Mouse (Mus musculus): ENCODE measurements around the gene Tent5c. TPM values are rescaled to one million over a fixed set of nuclear protein-coding genes. Genes with fewer than 3 reads are reported as not detected.

The Tent5c gene
- polyA plus RNA-seq (2017; shearing (Covaris generic)): 82.9 TPM

GRCm38 (mm10) chr3:100489133-100490009 lies at the start of gene Tent5c:
Tent5c (minus strand) TSS chr3:100489324.

Other genes with a start within 250 kb of the Tent5c start
- gene Man1a2, start 196.2 kb upstream of the Tent5c start, polyA plus RNA-seq (2017; shearing (Covaris generic)): 36.7 TPM